In the genomic region with DNA sequence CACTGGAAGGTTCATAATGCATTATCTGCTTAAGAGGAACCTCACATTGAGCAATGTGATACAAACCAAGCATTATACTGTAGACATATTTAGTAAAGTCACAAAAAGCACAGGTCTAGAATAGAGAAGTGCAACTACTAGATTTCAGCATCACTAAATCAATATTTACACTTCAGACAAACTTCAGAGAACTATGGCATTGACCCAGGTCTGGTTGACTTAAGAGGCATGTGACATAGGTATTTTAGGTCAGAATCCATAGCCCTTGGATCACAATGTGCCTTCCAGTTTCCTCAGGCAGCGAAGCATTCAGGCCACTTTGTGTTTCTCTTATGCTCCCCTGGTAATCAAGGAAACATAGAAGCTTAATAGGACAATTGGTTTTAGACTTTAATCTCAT, we compare ENCODE assay signal across 26 mouse cellular contexts. TPM values are rescaled to one million over a fixed set of nuclear protein-coding genes. Genes with fewer than 3 reads are reported as not detected.
"Had no signal": no experiment of that assay in that cellular context is flagged by ENCODE, and none has a peak within 500 bp of the region (broad histone marks: within the 10 kb centered on the region; RNA-seq: fewer than 3 reads in every experiment).

No protein-coding gene starts in this region.

- H3K36me3 ChIP-seq: heart, embryonic 10.5 days; heart, embryonic 12.5 days; hindbrain, embryonic 10.5 days; hindbrain, embryonic 12.5 days; hindbrain, embryonic 15.5 days; kidney, embryonic 15.5 days; limb, embryonic 13.5 days; limb, embryonic 15.5 days had no signal

- H3K4me2 ChIP-seq: heart, embryonic 12.5 days; hindbrain, embryonic 12.5 days; hindbrain, embryonic 15.5 days; kidney, embryonic 15.5 days; limb, embryonic 13.5 days; limb, embryonic 15.5 days had no signal

- H3K27ac ChIP-seq: gastrocnemius, adult 2 months; heart, embryonic 10.5 days; hindbrain, embryonic 10.5 days; hindbrain, embryonic 12.5 days; hindbrain, embryonic 15.5 days; hindbrain, postnatal 0 days; kidney, embryonic 15.5 days; kidney, postnatal 0 days; limb, embryonic 13.5 days; limb, embryonic 15.5 days; liver, embryonic 14.5 days had no signal

- H3K4me1 ChIP-seq: heart, embryonic 10.5 days; heart, embryonic 12.5 days; hindbrain, embryonic 10.5 days; hindbrain, embryonic 12.5 days; hindbrain, embryonic 15.5 days; kidney, embryonic 15.5 days; limb, embryonic 13.5 days; limb, embryonic 15.5 days had no signal

- H3K9me3 ChIP-seq: heart, embryonic 10.5 days; heart, embryonic 12.5 days; hindbrain, embryonic 10.5 days; hindbrain, embryonic 12.5 days; hindbrain, embryonic 15.5 days; kidney, embryonic 15.5 days; limb, embryonic 13.5 days; limb, embryonic 15.5 days had no signal

- H3K9ac ChIP-seq: heart, embryonic 12.5 days; hindbrain, embryonic 12.5 days; hindbrain, embryonic 15.5 days; kidney, embryonic 15.5 days; limb, embryonic 13.5 days; limb, embryonic 15.5 days; liver, embryonic 14.5 days had no signal

- H3K4me3 ChIP-seq: gastrocnemius, adult 2 months; heart, embryonic 10.5 days; heart, embryonic 12.5 days; hindbrain, embryonic 10.5 days; hindbrain, embryonic 12.5 days; hindbrain, embryonic 15.5 days; kidney, embryonic 15.5 days; limb, embryonic 13.5 days; limb, embryonic 15.5 days had no signal

- DNase-seq: gastrocnemius, adult 2 months; gastrocnemius, postnatal 10 days; gastrocnemius, postnatal 25 days; heart, adult 18-20 months; heart, postnatal 10 days; heart, postnatal 4 days; kidney, adult 11 months; kidney, adult 2 months; kidney, adult 9 months; kidney, postnatal 14 days; kidney, postnatal 36 days; layer of hippocampus, adult 9-11 months; layer of hippocampus, postnatal 36 days; left cerebral cortex, postnatal 4 days had no signal

- H3K27me3 ChIP-seq: heart, embryonic 12.5 days; hindbrain, embryonic 12.5 days; hindbrain, embryonic 15.5 days; kidney, embryonic 15.5 days; limb, embryonic 13.5 days; limb, embryonic 15.5 days had no signal

- ATAC-seq: hindbrain, postnatal 0 days; intestine, embryonic 16.5 days had no signal

RNA-seq across cellular contexts. Expression of a gene that starts 52.6 kb away (rescaled TPM):
- polyA plus RNA-seq: liver, embryonic 14.5 days had no signal
